Mouse (Mus musculus): ENCODE results near the gene Ndufs8.

- TF ChIP-seq CTCF (IDR thresholded peaks at IDR 0.05; ENCODE audit: low read depth, low read length): no peak
- no peak for TF ChIP-seq POLR2A (IDR thresholded peaks at IDR 0.05; ENCODE audit: insufficient read depth, low read length)
- no peak for TF ChIP-seq EP300 (IDR thresholded peaks at IDR 0.05; ENCODE audit: insufficient read depth, low read depth, low read length)
Measured at GRCm38 (mm10) chr19:3913692-3914091, 1.1 kb upstream of the Ndufs8 start.
